Mouse (Mus musculus): ENCODE results near the gene Ier5.

DNA sequence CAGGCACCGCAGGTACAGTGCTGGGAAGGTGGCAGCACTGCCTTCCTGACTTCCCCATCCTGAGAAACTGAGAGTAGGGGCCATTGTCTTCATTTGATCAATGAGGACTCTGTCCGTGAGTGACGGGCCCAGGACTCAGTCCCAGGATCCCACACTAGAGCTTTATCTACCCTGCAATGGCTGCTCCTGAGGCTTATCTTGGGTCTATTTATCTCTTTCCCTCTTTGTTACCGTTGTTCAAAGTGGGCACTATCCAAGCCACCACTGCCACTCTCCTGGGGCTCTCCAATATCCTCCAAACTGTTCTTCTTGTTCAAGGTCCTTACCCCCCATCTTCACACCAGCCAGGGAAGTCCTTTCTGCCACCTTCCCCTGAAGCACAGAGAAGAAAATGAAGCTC lies 34.8 kb downstream of the Ier5 start:
- TF ChIP-seq GATA1 (IDR thresholded peaks at IDR 0.05; ENCODE audit: borderline replicate concordance, low read length) (no peak), FLI1 (IDR thresholded peaks at IDR 0.05; ENCODE audit: low read length) (no peak)

Measured in megakaryocyte, embryonic 14.5 days (primary cell).